Mouse (Mus musculus): ENCODE measurements at regions not wholly inside any gene's neighbourhood (a gene's known extent, or its start where the extent isn't known, plus 50 kb on each side); places are given as distances from the start of the nearest gene placed in this dataset.
"Not testable (repeated sequence)": the region's sequence is repeated elsewhere in the genome, so short reads cannot be mapped to it uniquely, and the experiment has no call there.

GRCm38 (mm10) chr6:4276607-4277006 is 189.8 kb upstream of the Bet1 start:
- H3K27me3 ChIP-seq: no peaks in the 10 kb centered on the region
- ATAC-seq: no peak
- H3K4me2 ChIP-seq (replicated peaks): no peak overlapping the region
- H3K36me3 ChIP-seq: no peaks in the 10 kb centered on the region
- H3K4me1 ChIP-seq (replicated peaks): 0 out of 2 replicates have a peak, but pooled peaks cover 6% of the 10 kb centered on the region
- H3K4me3 ChIP-seq (replicated peaks): no peak overlapping the region
- WGBS: 63% methylated on average over 4 of the region's 4 CpGs
- no peaks in the 10 kb centered on the region for H3K9me3 ChIP-seq
- no peak overlapping the region for H3K9ac ChIP-seq (replicated peaks)
- H3K27ac ChIP-seq: no peak overlapping the region

- Histone ChIP-seq H3K9me3 (no peaks in the 10 kb centered on the region), H3K4me2 (replicated peaks) (no peak overlapping the region), H3K27ac (no peak overlapping the region), H3K4me1 (replicated peaks) (0 out of 2 replicates have a peak, but pooled peaks cover 6% of the 10 kb centered on the region), H3K27me3 (no peaks in the 10 kb centered on the region), H3K9ac (replicated peaks) (no peak overlapping the region), H3K36me3 (no peaks in the 10 kb centered on the region), H3K4me3 (replicated peaks) (no peak overlapping the region)
- WGBS: 40% methylated on average over 2 of the region's 2 CpGs
- 0 out of 2 replicates have a peak, but pooled peaks have one; percentile 30 for ATAC-seq
Observed at GRCm38 (mm10) chr6:4277245-4277890, 190.6 kb upstream of the Bet1 start.

GRCm38 (mm10) chr6:4291380-4291779 is 204.6 kb upstream of the Bet1 start:
- 83% methylated on average over 2 of the region's 2 CpGs for WGBS

GRCm38 (mm10) chr6:4303410-4303809 is 201.2 kb upstream of the Col1a2 start:
- H3K36me3 ChIP-seq; H3K9ac ChIP-seq (replicated peaks); H3K27me3 ChIP-seq; H3K4me3 ChIP-seq (replicated peaks); H3K4me1 ChIP-seq (replicated peaks); H3K9me3 ChIP-seq; ATAC-seq; H3K4me2 ChIP-seq (replicated peaks); H3K27ac ChIP-seq: not testable (repeated sequence)

More at GRCm38 (mm10) chr6:4291380-4291779, 204.6 kb upstream of the Bet1 start:
- Histone ChIP-seq H3K4me3 (replicated peaks) (no peak overlapping the region), H3K27me3 (no peaks in the 10 kb centered on the region), H3K36me3 (no peaks in the 10 kb centered on the region), H3K27ac (no peak overlapping the region), H3K9ac (replicated peaks) (no peak overlapping the region), H3K4me1 (replicated peaks) (no peaks in the 10 kb centered on the region), H3K9me3 (no peaks in the 10 kb centered on the region), H3K4me2 (replicated peaks) (no peak overlapping the region)
- ATAC-seq: no peak

- no peaks in the 10 kb centered on the region for H3K9me3 ChIP-seq
- 88% methylated on average over 4 of the region's 4 CpGs for WGBS
- no peak overlapping the region for H3K4me3 ChIP-seq (replicated peaks)
- no peak overlapping the region for H3K27ac ChIP-seq
- H3K4me1 ChIP-seq (replicated peaks): no peaks in the 10 kb centered on the region
- no peaks in the 10 kb centered on the region for H3K36me3 ChIP-seq
- no peaks in the 10 kb centered on the region for H3K27me3 ChIP-seq
- no peak for ATAC-seq
- H3K9ac ChIP-seq (replicated peaks): no peak overlapping the region
- no peak overlapping the region for H3K4me2 ChIP-seq (replicated peaks)
Observed at GRCm38 (mm10) chr6:4349953-4350352, 154.7 kb upstream of the Col1a2 start.

- Histone ChIP-seq H3K9me3 (no peaks in the 10 kb centered on the region), H3K9ac (replicated peaks) (no peak overlapping the region), H3K4me3 (replicated peaks) (no peak overlapping the region), H3K27ac (no peak overlapping the region), H3K4me2 (replicated peaks) (no peak overlapping the region), H3K27me3 (no peaks in the 10 kb centered on the region), H3K4me1 (replicated peaks) (no peaks in the 10 kb centered on the region), H3K36me3 (no peaks in the 10 kb centered on the region)
- WGBS: 95% methylated on average over 2 of the region's 2 CpGs
- ATAC-seq: no peak
Observed at GRCm38 (mm10) chr6:4362220-4362619, 142.4 kb upstream of the Col1a2 start.

GRCm38 (mm10) chr6:4375465-4376037 is 129.1 kb upstream of the Col1a2 start:
- Histone ChIP-seq H3K27me3 (no peaks in the 10 kb centered on the region), H3K4me3 (replicated peaks) (no peak overlapping the region), H3K4me2 (replicated peaks) (no peak overlapping the region), H3K4me1 (replicated peaks) (no peaks in the 10 kb centered on the region), H3K27ac (no peak overlapping the region), H3K9me3 (no peaks in the 10 kb centered on the region), H3K9ac (replicated peaks) (no peak overlapping the region), H3K36me3 (no peaks in the 10 kb centered on the region)
- peak; percentile 60; the same call in 1 of the 2 replicates for ATAC-seq
- 75% methylated on average over 12 of the region's 12 CpGs for WGBS

GRCm38 (mm10) chr6:4396808-4397207 is 107.8 kb upstream of the Col1a2 start:
- Histone ChIP-seq H3K9ac (replicated peaks) (no peak overlapping the region), H3K27me3 (no peaks in the 10 kb centered on the region), H3K27ac (no peak overlapping the region), H3K4me3 (replicated peaks) (no peak overlapping the region), H3K4me2 (replicated peaks) (no peak overlapping the region), H3K9me3 (no peaks in the 10 kb centered on the region), H3K36me3 (no peaks in the 10 kb centered on the region), H3K4me1 (replicated peaks) (peaks cover 20% of the 10 kb centered on the region)
- 73% methylated on average over 7 of the region's 7 CpGs for WGBS
- ATAC-seq: no peak

- 37% methylated on average over 16 of the region's 16 CpGs for WGBS
Observed at GRCm38 (mm10) chr6:4397695-4398598, 106.7 kb upstream of the Col1a2 start.

GRCm38 (mm10) chr6:4398599-4398980 is 106.0 kb upstream of the Col1a2 start:
- no peaks in the 10 kb centered on the region for H3K36me3 ChIP-seq
- ATAC-seq: peak; percentile 34; the same call in 1 of the 2 replicates
- H3K9ac ChIP-seq (replicated peaks): no peak overlapping the region
- no peak overlapping the region for H3K27ac ChIP-seq
- no peaks in the 10 kb centered on the region for H3K27me3 ChIP-seq
- no peaks in the 10 kb centered on the region for H3K9me3 ChIP-seq
- H3K4me2 ChIP-seq (replicated peaks): no peak overlapping the region
- 85% methylated on average over 9 of the region's 9 CpGs for WGBS
- H3K4me1 ChIP-seq (replicated peaks): peaks cover 20% of the 10 kb centered on the region
- no peak overlapping the region for H3K4me3 ChIP-seq (replicated peaks)

More at GRCm38 (mm10) chr6:4397695-4398598, 106.7 kb upstream of the Col1a2 start:
- Histone ChIP-seq H3K4me2 (replicated peaks) (peak overlapping the region; percentile 41), H3K4me1 (replicated peaks) (peaks cover 20% of the 10 kb centered on the region), H3K4me3 (replicated peaks) (no peak overlapping the region), H3K36me3 (no peaks in the 10 kb centered on the region), H3K9ac (replicated peaks) (no peak overlapping the region), H3K27me3 (no peaks in the 10 kb centered on the region), H3K9me3 (no peaks in the 10 kb centered on the region), H3K27ac (no peak overlapping the region)
- ATAC-seq: peak; percentile 68

- Histone ChIP-seq H3K27me3 (no peaks in the 10 kb centered on the region), H3K4me2 (replicated peaks) (no peak overlapping the region), H3K36me3 (no peaks in the 10 kb centered on the region), H3K9ac (replicated peaks) (no peak overlapping the region), H3K9me3 (no peaks in the 10 kb centered on the region), H3K4me3 (replicated peaks) (no peak overlapping the region), H3K4me1 (replicated peaks) (no peaks in the 10 kb centered on the region), H3K27ac (no peak overlapping the region)
- no peak for ATAC-seq
- 94% methylated on average over 3 of the region's 3 CpGs for WGBS
Observed at GRCm38 (mm10) chr6:4405301-4405700, 99.3 kb upstream of the Col1a2 start.

- no peak overlapping the region for H3K4me3 ChIP-seq (replicated peaks)
- no peaks in the 10 kb centered on the region for H3K27me3 ChIP-seq
- no peak overlapping the region for H3K4me2 ChIP-seq (replicated peaks)
- H3K9me3 ChIP-seq: no peaks in the 10 kb centered on the region
- H3K36me3 ChIP-seq: no peaks in the 10 kb centered on the region
- no peak overlapping the region for H3K9ac ChIP-seq (replicated peaks)
- ATAC-seq: no peak
- H3K4me1 ChIP-seq (replicated peaks): no peaks in the 10 kb centered on the region
- WGBS: 42% methylated on average over 3 of the region's 3 CpGs
- no peak overlapping the region for H3K27ac ChIP-seq
Observed at GRCm38 (mm10) chr6:4407748-4408147, 96.9 kb upstream of the Col1a2 start.
